Mouse (Mus musculus) CH12.LX (cell line): ENCODE results near the gene Pepd.

Experiments used
- NRF1 ChIP-seq: IDR thresholded peaks from 2 replicates; pipeline ENCODE4 v1.6.1; 2014; ENCODE audit warnings: low read depth, mild to moderate bottlenecking, inconsistent platforms, low read length, improper control_type of control experiment, moderate library complexity
- POLR2A ChIP-seq: IDR thresholded peaks from 2 replicates; pipeline ENCODE4 v1.6.1; 2011; ENCODE audit warnings: low read depth, mild to moderate bottlenecking, improper control_type of control experiment, low read length

- TF ChIP-seq NRF1 (no peak), POLR2A (no peak)
Measured at GRCm38 (mm10) chr7:34917998-34918397, 5.8 kb downstream of the Pepd start.
